Mouse (Mus musculus) retina, embryonic 14.5 days (tissue): ENCODE data around the gene Chst14.

Experiments used
- DNase-seq: peaks from one replicate; pipeline ENCODE4 v3.0.0-alpha.2; 2015; ENCODE audit warnings: low spot score

The Chst14 gene

GRCm38 (mm10) chr2:118963676-118964012, 37.3 kb downstream of the Chst14 start:
- no peak for DNase-seq

- no peak for DNase-seq
Observed at GRCm38 (mm10) chr2:118969585-118970147, 43.4 kb downstream of the Chst14 start.

- no peak for DNase-seq
Observed at GRCm38 (mm10) chr2:118972048-118972447, 45.8 kb downstream of the Chst14 start.

- DNase-seq, result peak; percentile 94
Observed at GRCm38 (mm10) chr2:118972687-118973376, 46.5 kb downstream of the Chst14 start.

- peak; percentile 24 for DNase-seq
Observed at GRCm38 (mm10) chr2:118975855-118976254, 49.6 kb downstream of the Chst14 start.

- DNase-seq, result peak; percentile 88
Observed at GRCm38 (mm10) chr2:118976282-118976929, 50.1 kb downstream of the Chst14 start.

- no peak for DNase-seq
Observed at GRCm38 (mm10) chr2:118976941-118977340, 50.6 kb downstream of the Chst14 start.

- DNase-seq, result peak; percentile 61
Observed at GRCm38 (mm10) chr2:118978064-118978463, 51.8 kb downstream of the Chst14 start.
